Mouse (Mus musculus) hindbrain, embryonic 11.5 days (tissue): ENCODE results near the gene Pex14. TPM values are rescaled to one million over a fixed set of nuclear protein-coding genes. Genes with fewer than 3 reads are reported as not detected.
A peak's percentile ranks its signal among the peaks of the same experiment; 100 is the strongest.

Experiments
- ATAC-seq: fragments of 200-750 bp; cut with Nextera tagmentation; 2 replicates; pipeline ENCODE4 v1.8.0; 2017; ENCODE audit warnings: mild to moderate bottlenecking, moderate TSS enrichment, moderate library complexity; ENCODE audit not compliant: low FRiP score
- DNase-seq: peaks from one replicate; pipeline ENCODE4 v3.0.0-alpha.2; 2015; ENCODE audit warnings: low spot score
- H3K27ac ChIP-seq: fragments of 300-500 bp; sonication (generic); 2 replicates; pipeline ENCODE4 v1.5.1; 2014; ENCODE audit warnings: mild to moderate bottlenecking, low read depth, low read length
- H3K27me3 ChIP-seq: fragments of 300-500 bp; sonication (generic); 2 replicates; pipeline ENCODE4 v1.6.1; 2014; ENCODE audit warnings: mild to moderate bottlenecking, low read length, moderate library complexity, mixed read lengths; ENCODE audit not compliant: control insufficient read depth, insufficient read depth
- H3K36me3 ChIP-seq: fragments of 300-500 bp; sonication (generic); 2 replicates; pipeline ENCODE4 v1.6.1; 2014; ENCODE audit warnings: mild to moderate bottlenecking, low read length, moderate library complexity, mixed read lengths; ENCODE audit not compliant: control insufficient read depth, insufficient read depth
- H3K4me1 ChIP-seq: fragments of 300-500 bp; sonication (generic); replicated peaks from 2 replicates; pipeline ENCODE4 v1.6.1; 2014; ENCODE audit warnings: low read length, mixed read lengths; ENCODE audit not compliant: control insufficient read depth, insufficient read depth
- H3K4me2 ChIP-seq: fragments of 300-500 bp; sonication (generic); replicated peaks from 2 replicates; pipeline ENCODE4 v1.6.1; 2014; ENCODE audit warnings: mild to moderate bottlenecking, low read depth, low read length
- H3K4me3 ChIP-seq: fragments of 300-500 bp; sonication (generic); 2 replicates; pipeline ENCODE4 v1.5.1; 2014; ENCODE audit warnings: low read depth, low read length
- H3K9ac ChIP-seq: fragments of 300-500 bp; sonication (generic); 2 replicates; pipeline ENCODE4 v1.6.1; 2014; ENCODE audit warnings: low read depth, low read length
- H3K9me3 ChIP-seq: fragments of 300-500 bp; sonication (generic); 2 replicates; pipeline ENCODE4 v1.6.1; 2016; ENCODE audit warnings: low read length; ENCODE audit not compliant: control insufficient read depth
- WGBS: fragments of 180-500 bp; shearing (Covaris S2); extraction: QIAGEN DNeasy Blood & Tissue Kit; methylation state at CpG from one replicate; pipeline ENCODE4 v1.1.7; 2014; 5-methylcytosine and 5-hydroxymethylcytosine counted together
- polyA plus RNA-seq: library from polyadenylated mRNA; unstranded; fragments of >200 nt; fragmentation: Nextera tagmentation; extraction: Ambion mirVana; gene quantifications from 2 replicates; pipeline ENCODE4 v1.2.1, GENCODE M21; 2014

Gene Pex14
- polyA plus RNA-seq, 1 experiment from 2014 or later, result 29.9 TPM

DNA sequence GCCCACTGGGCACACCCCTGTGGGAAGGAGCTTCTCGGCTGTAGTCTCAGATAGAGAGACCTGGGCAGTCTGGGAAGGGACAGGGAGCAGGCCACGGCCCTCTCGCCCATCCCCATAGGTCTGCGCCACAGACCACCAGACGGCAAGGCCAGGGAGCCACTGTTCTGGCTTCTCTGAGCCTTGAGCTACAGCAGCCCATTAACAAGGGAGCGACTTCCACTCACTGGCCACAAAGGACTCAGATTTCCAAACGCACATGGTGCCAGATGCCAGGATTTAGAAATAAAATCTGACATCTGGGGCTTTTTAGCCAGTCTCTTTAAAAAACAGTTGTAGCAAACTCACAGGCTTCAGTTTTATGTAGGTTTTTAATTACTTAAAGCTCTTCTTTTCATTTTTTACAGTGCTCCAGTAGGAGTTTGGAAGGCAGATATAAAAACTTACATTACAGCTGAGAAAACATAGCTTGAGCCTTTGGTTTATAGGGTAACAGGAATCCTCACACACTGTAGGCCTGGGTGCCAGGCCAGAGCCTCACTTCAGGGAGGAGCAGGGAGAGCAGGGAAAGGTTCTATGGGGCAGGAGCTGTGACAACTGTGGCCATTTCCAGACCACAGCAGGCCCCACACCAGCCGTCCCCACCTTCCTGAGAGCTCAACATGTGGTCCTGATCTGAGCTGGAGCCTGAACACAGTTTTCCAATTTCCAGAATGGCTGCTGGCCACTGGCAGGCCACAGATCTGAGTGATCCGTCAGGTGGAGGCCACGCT, 134.9 kb downstream of the Pex14 start:
- Histone ChIP-seq H3K4me3 (no peak overlapping the region), H3K9ac (no peak overlapping the region), H3K9me3 (no peaks in the 10 kb centered on the region), H3K27me3 (no peaks in the 10 kb centered on the region), H3K4me2 (no peak overlapping the region), H3K27ac (no peak overlapping the region), H3K36me3 (no peaks in the 10 kb centered on the region), H3K4me1 (no peaks in the 10 kb centered on the region)
- WGBS, result 82% methylated on average over 10 of the region's 10 CpGs
- DNase-seq, result no peak
- no peak for ATAC-seq

- 95% methylated on average over 1 of the region's 1 CpGs for WGBS
- no peaks in the 10 kb centered on the region for H3K9me3 ChIP-seq
- H3K4me3 ChIP-seq, result no peak overlapping the region
- no peak overlapping the region for H3K9ac ChIP-seq
- H3K27ac ChIP-seq, result no peak overlapping the region
- no peak for DNase-seq
- no peaks in the 10 kb centered on the region for H3K4me1 ChIP-seq
- ATAC-seq, result no peak
- H3K36me3 ChIP-seq, result no peaks in the 10 kb centered on the region
- no peak overlapping the region for H3K4me2 ChIP-seq
- H3K27me3 ChIP-seq, result no peaks in the 10 kb centered on the region
Observed at GRCm38 (mm10) chr4:148962096-148962495, 137.6 kb downstream of the Pex14 start.

- H3K9ac ChIP-seq, result no peak overlapping the region
- WGBS, result 97% methylated on average over 19 of the region's 19 CpGs
Observed at GRCm38 (mm10) chr4:148961081-148961480, 138.6 kb downstream of the Pex14 start.

GRCm38 (mm10) chr4:148960011-148960410, 139.7 kb downstream of the Pex14 start:
- peaks cover 5% of the 10 kb centered on the region for H3K27me3 ChIP-seq
- H3K4me2 ChIP-seq, result no peak overlapping the region
- H3K9ac ChIP-seq, result no peak overlapping the region
- H3K36me3 ChIP-seq, result no peaks in the 10 kb centered on the region
- no peak overlapping the region for H3K27ac ChIP-seq
- H3K4me3 ChIP-seq, result no peak overlapping the region
- ATAC-seq, result no peak
- 73% methylated on average over 12 of the region's 12 CpGs for WGBS
- no peaks in the 10 kb centered on the region for H3K4me1 ChIP-seq
- DNase-seq, result no peak
- no peaks in the 10 kb centered on the region for H3K9me3 ChIP-seq

More at GRCm38 (mm10) chr4:148961081-148961480, 138.6 kb downstream of the Pex14 start:
- no peak overlapping the region for H3K27ac ChIP-seq
- no peaks in the 10 kb centered on the region for H3K9me3 ChIP-seq
- H3K4me2 ChIP-seq, result no peak overlapping the region
- H3K4me3 ChIP-seq, result no peak overlapping the region
- no peaks in the 10 kb centered on the region for H3K27me3 ChIP-seq
- no peaks in the 10 kb centered on the region for H3K36me3 ChIP-seq
- H3K4me1 ChIP-seq, result no peaks in the 10 kb centered on the region
- DNase-seq, result no peak
- ATAC-seq, result no peak

GRCm38 (mm10) chr4:148955131-148955813, 144.4 kb downstream of the Pex14 start:
- Histone ChIP-seq H3K4me3 (no peak overlapping the region), H3K27me3 (peaks cover 38% of the 10 kb centered on the region), H3K4me1 (peaks cover 14% of the 10 kb centered on the region), H3K27ac (no peak overlapping the region), H3K4me2 (no peak overlapping the region), H3K9me3 (no peaks in the 10 kb centered on the region), H3K9ac (no peak overlapping the region), H3K36me3 (no peaks in the 10 kb centered on the region)
- ATAC-seq (no peak), DNase-seq (no peak)
- 87% methylated on average over 14 of the region's 14 CpGs for WGBS

DNA sequence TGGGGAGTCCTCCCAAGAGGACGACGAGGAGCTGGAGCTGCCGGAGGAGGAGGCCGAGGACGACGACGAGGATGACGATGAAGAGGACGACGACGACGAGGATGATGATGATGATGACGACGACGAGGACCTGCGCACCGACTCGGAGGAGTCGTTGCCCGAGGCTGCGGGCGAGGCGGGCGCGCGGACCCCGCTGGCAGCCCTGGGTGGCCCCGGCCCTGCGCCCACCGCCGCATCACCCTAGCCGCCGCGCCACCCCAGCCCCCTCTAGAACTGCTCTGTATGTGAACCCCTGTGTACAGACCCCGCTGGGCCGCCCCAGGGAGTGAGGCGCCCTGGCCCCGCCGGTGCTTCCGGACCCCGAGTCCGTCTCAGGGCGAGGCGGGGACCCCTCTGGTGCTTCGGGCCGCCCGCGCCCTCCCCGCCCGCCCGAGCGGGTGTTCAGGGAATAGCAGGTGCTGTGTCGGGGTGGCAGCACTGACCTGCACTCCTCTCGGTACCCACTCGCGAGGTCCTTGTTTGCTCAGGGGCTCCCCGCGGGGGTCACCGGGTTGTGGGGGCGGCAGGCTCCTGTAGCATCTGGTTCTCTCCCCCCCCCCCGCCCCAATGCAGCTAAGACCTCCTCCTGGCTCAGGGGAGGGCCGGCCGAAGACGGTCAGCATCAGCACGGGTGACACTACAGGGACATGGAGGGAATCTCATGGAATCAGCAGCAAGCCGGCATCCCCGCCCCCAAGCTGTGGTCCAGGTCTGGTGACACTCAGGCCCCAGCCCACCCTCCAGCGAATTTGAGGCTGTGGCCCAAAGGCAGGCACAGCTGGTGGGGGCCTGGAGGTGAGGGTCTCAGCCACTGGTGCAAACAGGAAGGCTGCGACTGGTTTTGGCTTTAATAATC, 147.1 kb downstream of the Pex14 start:
- Histone ChIP-seq H3K4me2 (peak overlapping the region; percentile 74), H3K27me3 (peaks cover 56% of the 10 kb centered on the region), H3K36me3 (no peaks in the 10 kb centered on the region), H3K27ac (no peak overlapping the region), H3K9me3 (no peaks in the 10 kb centered on the region), H3K4me1 (peaks cover 16% of the 10 kb centered on the region), H3K9ac (peak overlapping the region; percentile 49; the same call in 1 of the 2 replicates), H3K4me3 (peak overlapping the region; percentile 37)
- DNase-seq, result peak; percentile 53
- ATAC-seq, result peak; percentile 45
- 4% methylated on average over 49 of the region's 69 CpGs for WGBS

DNA sequence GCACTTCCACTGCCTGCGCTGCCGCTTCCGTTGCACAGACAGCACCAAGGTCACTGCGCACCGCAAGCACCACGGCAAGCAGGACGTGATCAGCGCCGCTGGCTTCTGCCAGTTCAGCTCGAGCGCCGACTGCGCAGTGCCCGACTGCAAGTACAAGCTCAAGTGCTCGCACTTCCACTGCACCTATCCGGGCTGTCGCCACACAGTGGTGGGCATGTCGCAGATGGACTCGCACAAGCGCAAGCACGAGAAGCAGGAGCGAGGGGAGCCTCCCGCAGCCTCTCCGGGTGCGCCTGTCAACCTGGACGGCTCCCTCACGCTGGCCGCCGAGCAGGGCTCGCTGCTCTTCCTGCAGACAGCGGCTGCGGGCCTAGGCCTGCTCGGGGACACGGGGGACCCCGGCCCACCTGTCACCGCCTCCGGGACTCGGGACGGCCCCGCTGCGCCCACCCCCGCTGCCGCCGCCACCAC, 147.8 kb downstream of the Pex14 start:
- no peak overlapping the region for H3K27ac ChIP-seq
- no peaks in the 10 kb centered on the region for H3K9me3 ChIP-seq
- peak overlapping the region; percentile 74 for H3K4me2 ChIP-seq
- DNase-seq (peak; percentile 61), ATAC-seq (peak; percentile 25)
- H3K27me3 ChIP-seq, result peaks cover 59% of the 10 kb centered on the region
- peak overlapping the region; percentile 49; the same call in 1 of the 2 replicates for H3K9ac ChIP-seq
- whole genome bisulfite sequencing, result 5% methylated on average over 40 of the region's 44 CpGs
- H3K4me1 ChIP-seq, result peaks cover 16% of the 10 kb centered on the region
- peak overlapping the region; percentile 37 for H3K4me3 ChIP-seq
- H3K36me3 ChIP-seq, result no peaks in the 10 kb centered on the region

- WGBS, result 48% methylated on average over 25 of the region's 25 CpGs
- Histone ChIP-seq H3K9me3 (no peaks in the 10 kb centered on the region), H3K27ac (no peak overlapping the region), H3K4me3 (no peak overlapping the region), H3K36me3 (no peaks in the 10 kb centered on the region), H3K4me2 (peak overlapping the region; percentile 74; the same call in 1 of the 2 replicates), H3K9ac (no peak overlapping the region), H3K4me1 (peaks cover 16% of the 10 kb centered on the region), H3K27me3 (peaks cover 59% of the 10 kb centered on the region)
- peak; percentile 60 for DNase-seq
- no peak for ATAC-seq
Observed at GRCm38 (mm10) chr4:148950932-148951650, 148.6 kb downstream of the Pex14 start.
